Mouse (Mus musculus) neural tube, embryonic 12.5 days (tissue): Measurements from ENCODE around the gene B3gnt2. TPM values are rescaled to one million over a fixed set of nuclear protein-coding genes. Genes with fewer than 3 reads are reported as not detected.
"Not testable (repeated sequence)": the region's sequence is repeated elsewhere in the genome, so short reads cannot be mapped to it uniquely, and the experiment has no call there.

Source experiments
- ATAC-seq: fragments of 200-750 bp; cut with Nextera tagmentation; 2 replicates; pipeline ENCODE4 v1.8.0; 2017; ENCODE audit warnings: low read depth, mild to moderate bottlenecking, moderate TSS enrichment, moderate library complexity; ENCODE audit not compliant: low FRiP score
- H3K27ac ChIP-seq: fragments of 300-500 bp; sonication (generic); 2 replicates; pipeline ENCODE4 v1.5.1; 2016
- H3K27me3 ChIP-seq: fragments of 300-500 bp; sonication (generic); replicated peaks from 2 replicates; pipeline ENCODE4 v1.6.1; 2016; ENCODE audit warnings: mild to moderate bottlenecking
- H3K36me3 ChIP-seq: fragments of 300-500 bp; sonication (generic); 2 replicates; pipeline ENCODE4 v1.6.1; 2016; ENCODE audit warnings: mild to moderate bottlenecking
- H3K4me1 ChIP-seq: fragments of 300-500 bp; sonication (generic); 2 replicates; pipeline ENCODE4 v1.6.1; 2016
- H3K4me2 ChIP-seq: fragments of 300-500 bp; sonication (generic); replicated peaks from 2 replicates; pipeline ENCODE4 v1.6.1; 2016; ENCODE audit warnings: mild to moderate bottlenecking
- H3K4me3 ChIP-seq: fragments of 300-500 bp; sonication (generic); 2 replicates; pipeline ENCODE4 v1.5.1; 2016
- H3K9ac ChIP-seq: fragments of 300-500 bp; sonication (generic); 2 replicates; pipeline ENCODE4 v1.6.1; 2016; ENCODE audit warnings: mild to moderate bottlenecking
- H3K9me3 ChIP-seq: fragments of 300-500 bp; sonication (generic); 2 replicates; pipeline ENCODE4 v1.6.1; 2016; ENCODE audit warnings: mild to moderate bottlenecking
- WGBS: fragments of 180-500 bp; shearing (Covaris S2); methylation state at CpG from one replicate; pipeline ENCODE4 v1.1.7; 2016; 5-methylcytosine and 5-hydroxymethylcytosine counted together
- polyA plus RNA-seq: library from polyadenylated mRNA; unstranded; fragments of >200 nt; fragmentation: Nextera tagmentation; extraction: Ambion mirVana; gene quantifications from 2 replicates; pipeline ENCODE4 v1.2.1, GENCODE M21; 2016

B3gnt2 gene
- polyA plus RNA-seq, 1 experiment from 2014 or later: 3.0 TPM

DNA sequence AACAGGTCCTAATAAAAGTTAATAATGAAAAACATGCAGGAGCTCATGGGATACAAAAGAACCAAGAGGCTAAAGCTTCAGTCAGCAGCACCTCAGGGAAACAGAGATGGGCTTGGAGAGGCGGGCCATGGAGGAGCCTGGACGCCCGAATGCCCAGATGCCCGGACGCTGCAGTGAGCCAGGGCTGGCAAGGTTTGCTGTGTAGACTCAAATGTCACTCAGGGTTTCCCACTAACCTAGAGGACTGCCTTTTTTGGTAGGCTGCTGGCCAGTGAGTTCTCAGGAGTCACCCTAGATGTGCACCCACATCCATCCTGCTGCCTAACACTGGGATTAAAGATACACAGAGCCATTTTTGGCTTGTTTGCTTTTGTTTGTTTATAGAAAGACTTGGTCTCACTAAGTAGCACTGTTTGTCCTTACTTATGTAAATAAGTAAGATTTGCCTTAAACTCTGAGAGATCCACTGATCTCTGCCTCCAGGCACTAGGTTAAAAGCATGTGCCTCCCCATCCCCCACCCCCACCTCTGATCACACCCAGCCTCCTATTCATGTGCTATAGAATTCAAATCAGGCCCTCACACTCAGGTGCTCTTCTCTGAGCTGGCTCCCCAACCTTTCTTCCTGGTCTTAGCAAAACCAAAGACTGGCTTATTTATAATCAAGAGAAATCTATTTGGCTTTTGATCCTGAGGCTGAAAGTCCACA lies 117.0 kb downstream of the B3gnt2 start:
- 94% methylated on average over 5 of the region's 5 CpGs for WGBS
- no peak overlapping the region for H3K27ac ChIP-seq
- no peak for ATAC-seq

DNA sequence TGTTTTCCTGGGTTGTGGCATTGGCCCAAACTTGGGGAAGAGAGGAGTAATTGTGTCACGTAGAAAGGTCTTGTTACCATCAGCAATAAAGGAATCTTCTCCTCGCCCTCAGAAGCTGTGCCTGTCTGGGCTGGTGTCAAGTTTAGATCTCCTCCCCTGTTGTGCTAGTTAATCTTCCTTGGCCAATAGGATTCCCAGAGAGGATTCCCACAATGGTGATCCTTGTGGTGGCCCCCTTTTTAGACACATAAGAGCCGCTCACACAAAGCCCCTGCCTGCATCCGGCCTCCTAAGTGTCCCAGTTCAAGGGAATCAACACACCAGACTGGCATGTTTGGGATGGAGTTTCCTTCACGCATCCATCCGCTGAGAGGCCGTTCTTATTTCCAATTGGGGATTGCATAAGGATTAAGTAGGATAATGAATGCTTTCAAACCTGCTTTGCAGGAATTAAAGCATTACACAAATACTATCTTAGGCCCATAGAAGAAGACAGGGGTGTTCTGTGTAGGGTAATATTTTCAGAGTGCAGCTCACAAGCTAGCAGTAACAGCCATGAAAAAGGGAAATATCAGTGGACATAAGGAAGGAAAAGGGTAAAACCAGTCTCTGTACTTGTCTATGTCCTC lies 118.6 kb downstream of the B3gnt2 start:
- no peaks in the 10 kb centered on the region for H3K36me3 ChIP-seq
- no peak for ATAC-seq
- H3K4me2 ChIP-seq: no peak overlapping the region
- H3K9ac ChIP-seq: no peak overlapping the region
- H3K27ac ChIP-seq: no peak overlapping the region
- peaks cover 8% of the 10 kb centered on the region; the same call in 1 of the 2 replicates for H3K9me3 ChIP-seq
- no peaks in the 10 kb centered on the region for H3K4me1 ChIP-seq
- H3K4me3 ChIP-seq: no peak overlapping the region
- 48% methylated on average over 7 of the region's 7 CpGs for whole genome bisulfite sequencing
- no peaks in the 10 kb centered on the region for H3K27me3 ChIP-seq

More for the DNA sequence above, 117.0 kb downstream of the B3gnt2 start:
- H3K9me3 ChIP-seq: peaks cover 8% of the 10 kb centered on the region; the same call in 1 of the 2 replicates
- H3K27me3 ChIP-seq: no peaks in the 10 kb centered on the region
- H3K36me3 ChIP-seq: no peaks in the 10 kb centered on the region
- H3K4me1 ChIP-seq: no peaks in the 10 kb centered on the region
- H3K9ac ChIP-seq: no peak overlapping the region
- no peak overlapping the region for H3K4me3 ChIP-seq
- H3K4me2 ChIP-seq: no peak overlapping the region

DNA sequence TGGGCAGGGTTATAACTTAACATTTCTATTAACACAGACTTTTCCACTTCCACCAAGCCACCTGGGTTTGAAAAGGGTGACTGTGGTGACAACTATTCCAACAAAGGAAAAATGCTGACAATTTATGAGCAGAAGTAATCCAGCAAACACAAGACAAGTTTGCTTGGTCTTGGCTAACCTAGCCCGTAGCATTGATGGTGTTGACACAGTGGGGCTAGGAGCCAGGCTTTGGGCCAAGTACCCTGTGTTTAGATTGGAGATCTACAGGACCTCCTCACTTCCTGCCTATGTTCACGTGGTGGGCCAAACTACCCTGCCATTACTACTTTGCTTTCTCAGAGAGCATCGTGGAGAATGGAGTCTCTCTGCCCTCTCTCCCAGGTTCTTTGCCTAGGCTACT lies 119.3 kb downstream of the B3gnt2 start:
- H3K9ac ChIP-seq: no peak overlapping the region
- H3K36me3 ChIP-seq: no peaks in the 10 kb centered on the region
- H3K4me1 ChIP-seq: no peaks in the 10 kb centered on the region
- 72% methylated on average over 3 of the region's 3 CpGs for WGBS
- ATAC-seq: no peak
- H3K4me3 ChIP-seq: no peak overlapping the region
- H3K27ac ChIP-seq: no peak overlapping the region
- H3K9me3 ChIP-seq: peaks cover 8% of the 10 kb centered on the region; the same call in 1 of the 2 replicates
- H3K4me2 ChIP-seq: no peak overlapping the region
- no peaks in the 10 kb centered on the region for H3K27me3 ChIP-seq

DNA sequence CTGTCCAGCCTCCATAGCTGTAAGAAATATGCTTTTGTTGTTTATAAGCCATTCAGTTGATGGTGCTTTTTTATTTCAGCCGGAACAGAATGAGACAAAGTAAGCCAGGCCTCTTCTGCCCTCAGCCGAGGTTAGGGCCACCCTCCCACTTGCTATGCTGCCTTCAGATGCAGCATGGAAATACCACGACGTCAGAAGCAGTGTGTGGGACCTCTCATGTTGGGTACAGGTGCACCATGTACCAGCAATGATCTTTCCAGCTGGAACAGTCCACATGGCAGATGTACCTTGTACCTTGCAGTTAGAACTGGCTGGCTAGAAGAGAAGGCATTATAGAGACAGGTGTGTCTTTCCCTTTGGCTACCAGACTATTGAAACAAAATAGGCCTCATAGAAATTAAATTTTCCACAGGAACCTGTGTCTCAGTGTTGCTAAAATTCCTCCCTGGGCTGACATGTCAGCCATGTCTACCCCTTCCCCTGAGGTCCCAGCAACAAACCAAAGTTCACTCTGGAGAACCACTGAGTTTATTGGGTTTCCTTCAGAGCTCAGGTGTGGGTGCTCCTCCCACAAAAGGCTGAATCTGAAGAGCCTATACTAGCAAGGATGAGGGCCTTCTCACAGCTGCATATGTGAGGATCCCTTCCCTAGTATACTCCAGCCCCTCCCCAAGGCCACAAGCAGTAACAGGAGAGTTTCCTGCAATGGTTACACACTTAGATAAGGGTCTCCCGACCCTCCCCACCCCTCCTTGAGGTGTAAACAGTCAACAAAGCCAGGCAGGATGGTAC lies 121.1 kb downstream of the B3gnt2 start:
- H3K9ac ChIP-seq: no peak overlapping the region
- H3K4me3 ChIP-seq: no peak overlapping the region
- H3K36me3 ChIP-seq: no peaks in the 10 kb centered on the region
- H3K27me3 ChIP-seq: no peaks in the 10 kb centered on the region
- no peak overlapping the region for H3K27ac ChIP-seq
- H3K9me3 ChIP-seq: no peaks in the 10 kb centered on the region
- ATAC-seq: no peak
- no peak overlapping the region for H3K4me2 ChIP-seq
- 74% methylated on average over 5 of the region's 5 CpGs for WGBS
- no peaks in the 10 kb centered on the region for H3K4me1 ChIP-seq

DNA sequence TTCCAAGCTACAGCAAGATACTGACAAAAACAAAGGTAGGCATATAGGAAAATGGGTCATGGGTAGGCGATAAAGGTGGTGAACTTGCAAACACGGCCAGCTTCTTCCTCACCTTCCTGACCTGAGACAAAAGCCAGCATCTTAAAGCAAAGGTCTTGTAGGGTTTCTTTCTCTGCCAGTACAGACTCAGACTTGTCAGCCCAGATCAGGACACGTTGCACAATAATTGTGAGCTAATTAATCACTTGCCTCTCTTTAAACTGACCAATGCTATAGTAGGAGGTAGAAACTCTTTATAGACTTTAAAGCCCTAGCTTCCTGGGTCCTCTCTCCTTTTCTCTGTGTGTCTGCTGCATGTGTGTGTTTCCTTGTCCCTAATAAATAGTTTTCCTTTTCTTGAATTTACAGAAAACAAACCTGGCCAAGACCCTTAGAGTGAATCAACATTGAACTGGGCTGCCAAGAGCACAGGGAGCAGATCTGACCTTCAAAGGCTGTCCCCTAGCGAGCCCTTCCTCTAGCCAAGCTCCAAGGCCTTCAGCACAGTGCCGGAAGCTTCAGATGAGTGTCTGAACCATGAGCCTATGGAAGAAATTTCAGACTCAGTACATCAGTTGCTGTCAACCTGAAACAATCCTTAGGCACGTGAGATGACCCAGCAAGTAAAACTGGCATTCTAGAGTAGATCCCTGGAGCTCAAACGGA lies 124.1 kb downstream of the B3gnt2 start:
- Histone ChIP-seq H3K27me3 (no peaks in the 10 kb centered on the region), H3K9ac (no peak overlapping the region), H3K4me3 (no peak overlapping the region), H3K9me3 (no peaks in the 10 kb centered on the region), H3K4me1 (no peaks in the 10 kb centered on the region), H3K36me3 (no peaks in the 10 kb centered on the region), H3K4me2 (no peak overlapping the region), H3K27ac (no peak overlapping the region)
- no peak for ATAC-seq
- WGBS: 84% methylated on average over 7 of the region's 7 CpGs

DNA sequence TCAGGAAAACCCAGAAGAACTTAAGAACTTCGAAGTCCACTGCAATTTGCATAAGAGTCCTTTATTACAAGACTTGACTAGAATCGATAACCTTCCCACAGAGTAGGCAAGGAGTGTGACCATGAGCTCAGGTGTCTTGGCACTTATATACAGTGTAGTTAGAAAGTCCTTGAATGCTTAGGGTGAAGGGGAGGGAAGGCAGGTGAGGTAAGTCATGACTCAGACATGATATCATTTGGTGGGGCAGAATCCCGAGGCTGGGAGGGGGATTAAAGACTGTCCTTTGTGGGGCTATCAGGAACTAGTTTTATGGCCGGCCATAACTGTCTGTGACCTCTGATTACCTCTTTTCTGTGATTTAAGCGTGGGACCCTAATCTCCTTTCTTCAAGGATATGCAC lies 125.6 kb downstream of the B3gnt2 start:
- H3K4me2 ChIP-seq, H3K27me3 ChIP-seq, H3K4me1 ChIP-seq, H3K4me3 ChIP-seq, H3K27ac ChIP-seq, H3K36me3 ChIP-seq, H3K9me3 ChIP-seq, H3K9ac ChIP-seq, ATAC-seq: not testable (repeated sequence)
- WGBS: 58% methylated on average over 5 of the region's 5 CpGs

DNA sequence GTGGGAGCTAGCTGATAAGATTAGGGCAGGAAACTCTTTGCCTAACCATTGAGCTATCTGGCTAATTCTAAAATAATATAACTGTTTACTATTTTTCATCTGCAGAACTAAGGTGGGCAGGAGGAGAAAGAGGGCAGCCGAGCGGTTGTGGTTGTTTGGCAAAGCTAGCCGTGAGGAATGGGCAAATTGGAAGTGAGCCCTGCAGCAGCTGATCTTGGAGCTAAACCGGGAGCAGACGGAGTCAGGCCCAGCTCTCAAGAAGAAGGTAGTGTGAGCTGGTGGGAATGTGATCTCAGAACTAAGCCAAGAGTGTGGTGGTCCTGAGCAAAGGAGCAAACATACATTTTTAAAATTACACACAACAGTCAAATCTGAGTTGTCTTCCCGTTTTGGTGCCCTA lies 126.8 kb downstream of the B3gnt2 start:
- Histone ChIP-seq H3K4me2 (no peak overlapping the region), H3K27me3 (no peaks in the 10 kb centered on the region), H3K9ac (no peak overlapping the region), H3K36me3 (no peaks in the 10 kb centered on the region), H3K27ac (no peak overlapping the region), H3K4me1 (no peaks in the 10 kb centered on the region), H3K9me3 (no peaks in the 10 kb centered on the region), H3K4me3 (no peak overlapping the region)
- ATAC-seq: no peak
- 91% methylated on average over 6 of the region's 6 CpGs for WGBS

DNA sequence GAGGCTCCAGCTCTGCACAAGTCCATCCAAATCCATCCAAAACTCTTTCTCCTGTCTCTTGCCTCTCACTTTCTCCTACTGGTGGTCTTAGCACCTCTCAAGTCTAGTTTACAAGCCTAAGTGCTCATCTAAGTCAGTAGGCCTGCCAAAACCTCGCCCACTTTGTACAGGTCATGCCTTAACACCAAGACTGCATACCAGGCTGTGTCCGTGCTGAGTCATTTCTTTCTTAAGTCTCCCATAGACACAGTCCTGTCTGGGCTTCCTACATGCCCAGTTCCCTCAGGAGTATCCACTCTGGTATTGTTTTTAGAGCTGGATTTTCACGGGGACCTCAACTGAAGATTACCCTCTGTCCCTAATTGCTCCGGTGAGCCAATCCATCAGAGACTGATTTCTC lies 127.9 kb downstream of the B3gnt2 start:
- Histone ChIP-seq H3K9me3 (no peaks in the 10 kb centered on the region), H3K4me2 (no peak overlapping the region), H3K4me1 (no peaks in the 10 kb centered on the region), H3K27me3 (no peaks in the 10 kb centered on the region), H3K27ac (no peak overlapping the region), H3K36me3 (no peaks in the 10 kb centered on the region), H3K9ac (no peak overlapping the region), H3K4me3 (no peak overlapping the region)
- 86% methylated on average over 4 of the region's 4 CpGs for WGBS
- no peak for ATAC-seq

DNA sequence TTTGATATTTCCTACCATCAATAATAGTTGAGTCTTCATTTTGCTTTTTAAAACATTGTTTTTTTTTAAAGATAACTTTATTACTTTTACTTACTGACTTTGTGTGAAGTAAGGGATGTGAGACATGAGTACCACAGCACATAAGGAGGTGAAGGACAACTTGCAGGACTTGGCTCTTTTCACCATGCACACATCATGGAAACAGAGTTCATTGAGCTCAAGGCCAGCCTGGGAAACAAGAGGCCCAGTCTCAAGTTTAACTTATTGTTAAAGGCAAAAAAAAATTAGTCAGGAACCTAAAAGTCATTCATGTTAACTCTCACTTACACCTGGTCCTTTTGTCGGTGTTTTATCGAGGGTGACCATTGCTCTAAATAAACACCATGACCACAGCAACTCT lies 137.7 kb downstream of the B3gnt2 start:
- no peak for ATAC-seq
- Histone ChIP-seq H3K4me3 (no peak overlapping the region), H3K9me3 (no peaks in the 10 kb centered on the region), H3K27me3 (no peaks in the 10 kb centered on the region), H3K4me2 (no peak overlapping the region), H3K9ac (no peak overlapping the region), H3K4me1 (no peaks in the 10 kb centered on the region), H3K27ac (no peak overlapping the region), H3K36me3 (no peaks in the 10 kb centered on the region)
- 92% methylated on average over 2 of the region's 2 CpGs for WGBS

DNA sequence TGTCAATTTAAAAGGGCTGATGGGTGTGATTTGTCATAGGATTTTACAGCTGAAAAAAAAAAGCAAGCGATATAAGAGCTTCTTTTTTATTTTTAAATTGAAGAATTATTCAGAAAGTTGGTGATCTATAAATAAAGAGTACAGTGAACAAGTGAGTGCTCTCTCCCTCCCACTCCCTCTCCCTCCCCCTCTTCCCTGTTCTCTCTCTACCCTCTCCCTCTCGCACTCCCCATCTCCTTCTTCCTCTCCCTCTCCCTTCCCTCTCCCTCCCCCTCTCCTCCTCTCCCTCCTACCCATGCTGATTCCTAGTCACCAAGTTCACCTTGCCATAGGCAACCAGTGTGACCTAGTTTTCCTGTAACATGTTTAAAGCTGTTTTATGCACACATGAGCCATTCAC lies 140.7 kb downstream of the B3gnt2 start:
- Histone ChIP-seq H3K9ac (no peak overlapping the region), H3K4me1 (no peaks in the 10 kb centered on the region), H3K4me2 (no peak overlapping the region), H3K27ac (no peak overlapping the region), H3K27me3 (no peaks in the 10 kb centered on the region), H3K36me3 (no peaks in the 10 kb centered on the region), H3K4me3 (no peak overlapping the region), H3K9me3 (no peaks in the 10 kb centered on the region)
- 73% methylated on average over 2 of the region's 2 CpGs for WGBS
- ATAC-seq: no peak

DNA sequence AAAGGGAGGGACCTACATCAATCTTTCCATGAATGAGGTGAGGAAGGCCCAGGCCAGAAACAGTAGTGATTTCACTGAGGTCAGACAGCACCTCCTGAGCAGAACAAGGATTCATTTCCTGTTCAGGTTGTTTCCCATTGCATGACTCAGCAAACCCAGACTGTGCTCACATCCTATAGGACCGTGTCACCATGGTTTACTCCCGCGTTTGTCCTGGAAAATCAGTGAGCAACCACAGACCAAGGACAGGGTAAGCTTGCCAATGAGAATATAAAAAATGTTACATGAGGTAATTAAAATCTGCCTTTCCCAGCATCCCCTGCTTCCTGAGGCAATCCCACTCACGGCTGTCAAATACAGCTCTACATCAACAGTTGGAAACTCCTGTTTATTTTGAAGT lies 141.2 kb downstream of the B3gnt2 start:
- Histone ChIP-seq H3K27me3 (no peaks in the 10 kb centered on the region), H3K4me2 (no peak overlapping the region), H3K27ac (no peak overlapping the region), H3K36me3 (no peaks in the 10 kb centered on the region), H3K9ac (no peak overlapping the region), H3K4me3 (no peak overlapping the region), H3K4me1 (no peaks in the 10 kb centered on the region), H3K9me3 (no peaks in the 10 kb centered on the region)
- WGBS: 82% methylated on average over 4 of the region's 4 CpGs
- no peak for ATAC-seq

DNA sequence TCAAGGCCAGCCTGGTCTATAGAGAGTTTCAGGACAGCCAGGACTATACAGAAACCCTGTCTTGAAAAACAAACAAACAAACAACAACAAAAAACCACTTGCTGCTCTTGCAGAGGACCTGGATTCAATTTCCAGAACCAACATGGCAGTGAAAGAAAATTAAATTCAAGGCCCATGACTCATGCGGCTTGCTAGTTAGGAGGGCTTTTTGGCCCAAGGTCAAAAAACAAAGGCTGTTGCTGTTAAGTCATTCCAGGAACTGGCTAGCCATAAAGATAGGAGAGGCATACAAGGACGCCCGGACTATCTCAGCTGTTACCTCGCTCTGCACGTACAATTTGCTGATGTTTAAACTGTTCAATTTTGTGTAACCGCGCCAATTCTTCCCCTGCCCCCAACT lies 142.7 kb downstream of the B3gnt2 start:
- Histone ChIP-seq H3K36me3 (no peaks in the 10 kb centered on the region), H3K4me2 (no peak overlapping the region), H3K4me1 (no peaks in the 10 kb centered on the region), H3K9me3 (no peaks in the 10 kb centered on the region), H3K27ac (no peak overlapping the region), H3K9ac (no peak overlapping the region), H3K4me3 (no peak overlapping the region), H3K27me3 (no peaks in the 10 kb centered on the region)
- 94% methylated on average over 7 of the region's 7 CpGs for WGBS
- no peak for ATAC-seq
